Mouse (Mus musculus) midbrain, embryonic 14.5 days (tissue): ENCODE data around the gene Rln1. TPM values are rescaled to one million over a fixed set of nuclear protein-coding genes. Genes with fewer than 3 reads are reported as not detected.

ENCODE experiments used
- ATAC-seq: fragments of 200-750 bp; cut with Nextera tagmentation; 2 replicates; pipeline ENCODE4 v1.8.0; 2017; ENCODE audit warnings: moderate number of reproducible peaks, moderate library complexity; ENCODE audit not compliant: low FRiP score, low TSS enrichment
- DNase-seq: peaks from one replicate; pipeline ENCODE4 v3.0.0-alpha.2; 2015
- H3K27ac ChIP-seq: fragments of 300-500 bp; sonication (generic); replicated peaks from 2 replicates; pipeline ENCODE4 v1.5.1; 2014; ENCODE audit warnings: mild to moderate bottlenecking, low read depth, low read length, moderate library complexity
- H3K27me3 ChIP-seq: fragments of 300-500 bp; sonication (generic); 2 replicates; pipeline ENCODE4 v1.6.1; 2014; ENCODE audit warnings: low read length, control low read depth, mixed read lengths; ENCODE audit not compliant: control insufficient read depth, insufficient read depth
- H3K36me3 ChIP-seq: fragments of 300-500 bp; sonication (generic); 2 replicates; pipeline ENCODE4 v1.6.1; 2014; ENCODE audit warnings: low read length, control low read depth; ENCODE audit not compliant: control insufficient read depth, insufficient read depth
- H3K4me1 ChIP-seq: fragments of 300-500 bp; sonication (generic); 2 replicates; pipeline ENCODE4 v1.6.1; 2014; ENCODE audit warnings: mild to moderate bottlenecking, antibody characterized with exemption, low read length, control low read depth; ENCODE audit not compliant: control insufficient read depth, insufficient read depth
- H3K4me2 ChIP-seq: fragments of 300-500 bp; sonication (generic); 2 replicates; pipeline ENCODE4 v1.6.1; 2014; ENCODE audit warnings: mild to moderate bottlenecking, low read length, moderate library complexity
- H3K4me3 ChIP-seq: fragments of 300-500 bp; sonication (generic); replicated peaks from 2 replicates; pipeline ENCODE4 v1.5.1; 2014; ENCODE audit warnings: low read depth, low read length
- H3K9ac ChIP-seq: fragments of 300-500 bp; sonication (generic); replicated peaks from 2 replicates; pipeline ENCODE4 v1.6.1; 2014; ENCODE audit warnings: mild to moderate bottlenecking, low read length, moderate library complexity
- H3K9me3 ChIP-seq: fragments of 300-500 bp; sonication (generic); 2 replicates; pipeline ENCODE4 v1.6.1; 2016; ENCODE audit warnings: low read length, control low read depth, mixed read lengths; ENCODE audit not compliant: control insufficient read depth
- WGBS: fragments of 180-500 bp; shearing (Covaris S2); extraction: QIAGEN DNeasy Blood & Tissue Kit; methylation state at CpG from one replicate; pipeline ENCODE4 v1.1.7; 2014; 5-methylcytosine and 5-hydroxymethylcytosine counted together
- polyA plus RNA-seq: library from polyadenylated mRNA; unstranded; fragments of >200 nt; fragmentation: Nextera tagmentation; extraction: Ambion mirVana; gene quantifications from 2 replicates; pipeline ENCODE4 v1.2.1, GENCODE M21; 2014

Gene Rln1
- polyA plus RNA-seq, 1 experiment from 2014 or later: 2.7 TPM

GRCm38 (mm10) chr19:29325053-29325851 lies 9.2 kb downstream of the Rln1 start, which contains the start of gene Insl6:
Gene Insl6 (minus strand): TSS chr19:29325356.
- Histone ChIP-seq H3K9ac (0 out of 2 replicates have a peak within 1 kb of the TSS, but pooled peaks have one; percentile 16), H3K27me3 (peaks cover 4% of the 10 kb centered on the region; the same call in 1 of the 2 replicates), H3K9me3 (no peaks in the 10 kb centered on the region), H3K4me3 (peak within 1 kb of the TSS; percentile 26), H3K4me2 (peak within 1 kb of the TSS; percentile 56), H3K27ac (no peak within 1 kb of the TSS), H3K4me1 (peaks cover 6% of the 10 kb centered on the region; the same call in 1 of the 2 replicates), H3K36me3 (no peaks in the 10 kb centered on the region)
- DNase-seq: peak; percentile 65
- WGBS: 6% methylated on average over 29 of the region's 31 CpGs
- ATAC-seq: peak; percentile 78

GRCm38 (mm10) chr19:29323416-29324049 lies 10.9 kb downstream of the Rln1 start:
- Histone ChIP-seq H3K4me3 (no peak overlapping the region), H3K4me2 (no peak overlapping the region), H3K27ac (no peak overlapping the region), H3K36me3 (no peaks in the 10 kb centered on the region), H3K4me1 (peaks cover 6% of the 10 kb centered on the region; the same call in 1 of the 2 replicates), H3K27me3 (peaks cover 4% of the 10 kb centered on the region; the same call in 1 of the 2 replicates), H3K9me3 (no peaks in the 10 kb centered on the region), H3K9ac (no peak overlapping the region)
- ATAC-seq (no peak), DNase-seq (no peak)
- 82% methylated on average over 8 of the region's 8 CpGs for WGBS

- H3K4me3 ChIP-seq: no peak overlapping the region
- no peaks in the 10 kb centered on the region for H3K27me3 ChIP-seq
- H3K9ac ChIP-seq: no peak overlapping the region
- H3K36me3 ChIP-seq: peaks cover 35% of the 10 kb centered on the region
- ATAC-seq (no peak), DNase-seq (no peak)
- H3K27ac ChIP-seq: no peak overlapping the region
- H3K9me3 ChIP-seq: peaks cover 17% of the 10 kb centered on the region
- no peaks in the 10 kb centered on the region for H3K4me1 ChIP-seq
- no peak overlapping the region for H3K4me2 ChIP-seq
- WGBS: 51% methylated on average over 7 of the region's 7 CpGs
These were observed 21.8 kb downstream of the Rln1 start for GRCm38 (mm10) chr19:29312661-29313060.

DNA sequence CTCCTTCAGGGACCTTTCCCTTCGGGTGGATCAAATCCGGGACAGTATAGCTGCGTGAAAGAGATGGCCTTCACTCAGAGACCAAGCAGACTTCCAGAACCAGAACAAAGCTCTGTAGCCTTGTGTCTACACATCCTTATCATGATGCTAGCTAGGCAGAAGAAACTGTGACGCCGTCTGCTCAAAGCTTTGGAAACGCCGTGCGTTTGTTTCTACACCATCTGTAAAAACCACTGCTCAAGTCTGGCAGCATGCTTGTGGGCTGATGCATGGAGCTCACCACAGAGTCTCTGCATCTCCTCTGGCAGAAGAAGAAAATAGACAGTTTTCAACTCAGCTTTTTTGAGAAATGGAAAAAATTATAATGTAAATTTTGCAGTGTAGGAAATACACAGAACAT lies 22.7 kb downstream of the Rln1 start:
- no peak overlapping the region for H3K4me3 ChIP-seq
- H3K9me3 ChIP-seq: peaks cover 10% of the 10 kb centered on the region; the same call in 1 of the 2 replicates
- ATAC-seq: no peak
- no peak overlapping the region for H3K27ac ChIP-seq
- H3K4me2 ChIP-seq: no peak overlapping the region
- H3K27me3 ChIP-seq: no peaks in the 10 kb centered on the region
- DNase-seq: no peak
- 92% methylated on average over 8 of the region's 8 CpGs for WGBS
- H3K9ac ChIP-seq: no peak overlapping the region
- H3K4me1 ChIP-seq: no peaks in the 10 kb centered on the region
- H3K36me3 ChIP-seq: peaks cover 39% of the 10 kb centered on the region

DNA sequence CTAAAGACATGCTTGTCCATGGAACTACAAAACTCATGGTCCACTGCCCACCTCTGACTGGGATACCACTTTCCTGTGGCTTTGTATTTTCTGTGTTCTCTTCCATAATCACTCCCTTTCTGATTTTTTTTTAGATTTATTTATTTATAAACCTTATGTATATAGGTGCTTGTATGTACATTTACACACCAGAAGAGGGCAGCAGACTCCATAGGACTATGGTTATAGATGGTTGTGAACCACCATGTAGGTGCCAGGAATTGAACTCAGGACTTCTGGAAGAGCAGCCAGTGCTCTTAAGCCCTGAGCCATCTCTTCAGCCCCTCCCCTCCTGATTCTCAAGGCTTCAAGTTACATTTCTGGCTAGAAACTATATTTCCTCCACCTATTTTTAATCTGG lies 25.6 kb downstream of the Rln1 start:
- H3K9ac ChIP-seq: no peak overlapping the region
- H3K27ac ChIP-seq: no peak overlapping the region
- ATAC-seq: no peak
- H3K36me3 ChIP-seq: peaks cover 42% of the 10 kb centered on the region
- H3K4me3 ChIP-seq: no peak overlapping the region
- H3K4me1 ChIP-seq: no peaks in the 10 kb centered on the region
- H3K4me2 ChIP-seq: no peak overlapping the region
- no peaks in the 10 kb centered on the region for H3K9me3 ChIP-seq
- DNase-seq: no peak
- no peaks in the 10 kb centered on the region for H3K27me3 ChIP-seq

GRCm38 (mm10) chr19:29302119-29302518 lies 32.4 kb downstream of the Rln1 start:
- H3K4me3 ChIP-seq: no peak overlapping the region
- H3K27ac ChIP-seq: no peak overlapping the region
- H3K9me3 ChIP-seq: no peaks in the 10 kb centered on the region
- no peaks in the 10 kb centered on the region for H3K4me1 ChIP-seq
- no peak for DNase-seq
- H3K36me3 ChIP-seq: peaks cover 64% of the 10 kb centered on the region
- no peak overlapping the region for H3K9ac ChIP-seq
- H3K27me3 ChIP-seq: no peaks in the 10 kb centered on the region
- ATAC-seq: no peak
- no peak overlapping the region for H3K4me2 ChIP-seq
- WGBS: 96% methylated on average over 2 of the region's 2 CpGs

GRCm38 (mm10) chr19:29300919-29301318 lies 33.6 kb downstream of the Rln1 start:
- Histone ChIP-seq H3K9me3 (no peaks in the 10 kb centered on the region), H3K27ac (no peak overlapping the region), H3K36me3 (peaks cover 70% of the 10 kb centered on the region), H3K9ac (no peak overlapping the region), H3K4me1 (no peaks in the 10 kb centered on the region), H3K27me3 (no peaks in the 10 kb centered on the region), H3K4me2 (no peak overlapping the region), H3K4me3 (no peak overlapping the region)
- DNase-seq (no peak), ATAC-seq (no peak)
- WGBS: 88% methylated on average over 13 of the region's 13 CpGs

DNA sequence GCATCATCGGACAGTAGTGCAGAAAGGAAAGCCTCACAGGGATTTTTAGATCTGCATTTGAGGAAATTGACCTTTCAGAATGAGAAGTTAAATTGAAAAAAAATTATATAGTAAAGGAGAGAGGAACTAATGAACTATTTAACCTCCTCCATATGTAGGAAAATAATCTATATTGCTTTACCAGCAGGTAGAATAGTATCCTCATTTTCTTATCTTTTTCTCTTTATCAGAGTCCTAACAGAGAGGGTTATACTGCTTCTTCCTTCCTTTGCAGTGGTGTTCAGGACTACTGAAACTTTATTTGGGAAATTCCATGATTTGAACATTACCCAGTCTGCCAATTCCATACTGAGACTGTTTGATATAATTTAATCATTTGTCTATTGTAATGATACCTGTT lies 37.1 kb downstream of the Rln1 start:
- ATAC-seq (no peak), DNase-seq (no peak)
- Histone ChIP-seq H3K27me3 (no peaks in the 10 kb centered on the region), H3K27ac (no peak overlapping the region), H3K4me2 (no peak overlapping the region), H3K9me3 (no peaks in the 10 kb centered on the region), H3K36me3 (peaks cover 62% of the 10 kb centered on the region), H3K9ac (no peak overlapping the region), H3K4me1 (no peaks in the 10 kb centered on the region), H3K4me3 (no peak overlapping the region)
- WGBS: 96% methylated on average over 1 of the region's 1 CpGs

DNA sequence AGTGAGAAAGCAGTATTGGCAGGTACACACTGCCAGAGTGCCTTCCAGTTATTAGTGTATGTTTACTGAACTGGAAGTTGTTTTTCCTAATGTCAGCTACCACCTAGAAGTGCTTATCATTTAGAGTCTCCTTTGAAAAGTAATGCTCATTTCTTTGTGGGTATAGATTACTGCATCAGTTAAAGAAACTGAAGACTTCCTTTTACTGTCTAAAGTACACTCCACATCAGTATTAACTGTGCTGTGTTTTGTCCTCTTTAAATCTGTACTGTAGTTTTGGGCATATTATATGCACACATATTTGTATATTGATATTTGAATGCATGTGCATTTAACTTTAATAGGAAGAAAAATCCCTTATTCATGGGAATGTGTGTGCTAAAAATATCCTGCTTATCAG lies 38.3 kb downstream of the Rln1 start:
- no peaks in the 10 kb centered on the region for H3K9me3 ChIP-seq
- DNase-seq (no peak), ATAC-seq (no peak)
- no peak overlapping the region for H3K27ac ChIP-seq
- H3K9ac ChIP-seq: no peak overlapping the region
- H3K36me3 ChIP-seq: peaks cover 65% of the 10 kb centered on the region
- no peak overlapping the region for H3K4me3 ChIP-seq
- H3K27me3 ChIP-seq: no peaks in the 10 kb centered on the region
- no peak overlapping the region for H3K4me2 ChIP-seq
- no peaks in the 10 kb centered on the region for H3K4me1 ChIP-seq
